Mouse (Mus musculus): ENCODE data around the gene March4.

Gene March4

DNA sequence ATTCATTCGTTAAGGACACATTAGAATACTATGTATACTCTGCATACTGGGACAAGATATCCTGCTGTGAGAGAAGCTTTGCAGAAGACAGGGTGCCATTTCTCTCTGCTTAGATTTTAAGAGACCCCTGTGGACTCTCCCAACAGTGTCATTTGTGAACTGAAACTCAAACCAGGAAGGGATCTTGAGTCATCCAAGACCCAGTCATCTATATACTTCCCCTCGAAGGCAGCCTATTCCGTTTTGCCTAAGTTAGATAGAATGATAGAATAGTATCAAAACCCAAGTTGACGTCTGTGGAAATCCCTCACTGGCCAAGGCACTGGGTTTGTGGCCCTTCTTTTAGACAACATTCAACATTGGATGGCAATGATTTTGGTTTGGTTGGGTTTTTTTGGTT is 7.5 kb downstream of the March4 start:
- DNase-seq = no peak

DNA sequence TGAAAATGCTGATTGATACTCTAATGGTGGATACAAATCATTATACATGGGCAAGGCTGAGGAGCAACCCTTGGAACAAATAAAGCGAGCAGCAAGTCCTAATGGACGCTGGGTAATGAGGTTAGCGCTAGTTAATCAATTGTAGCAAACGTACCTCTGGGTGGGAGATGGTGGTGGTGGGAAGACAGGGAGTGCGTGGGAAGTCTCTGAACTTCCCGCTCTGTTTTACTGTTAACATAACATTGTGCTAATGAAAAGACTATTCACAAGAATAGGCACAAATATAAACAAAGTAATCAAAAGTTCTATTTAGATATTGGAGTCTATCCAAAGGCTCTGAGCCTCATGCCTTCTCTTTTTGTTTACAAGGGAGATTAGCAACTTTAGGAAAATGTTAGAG is 13.1 kb downstream of the March4 start:
- no peak for DNase-seq

DNA sequence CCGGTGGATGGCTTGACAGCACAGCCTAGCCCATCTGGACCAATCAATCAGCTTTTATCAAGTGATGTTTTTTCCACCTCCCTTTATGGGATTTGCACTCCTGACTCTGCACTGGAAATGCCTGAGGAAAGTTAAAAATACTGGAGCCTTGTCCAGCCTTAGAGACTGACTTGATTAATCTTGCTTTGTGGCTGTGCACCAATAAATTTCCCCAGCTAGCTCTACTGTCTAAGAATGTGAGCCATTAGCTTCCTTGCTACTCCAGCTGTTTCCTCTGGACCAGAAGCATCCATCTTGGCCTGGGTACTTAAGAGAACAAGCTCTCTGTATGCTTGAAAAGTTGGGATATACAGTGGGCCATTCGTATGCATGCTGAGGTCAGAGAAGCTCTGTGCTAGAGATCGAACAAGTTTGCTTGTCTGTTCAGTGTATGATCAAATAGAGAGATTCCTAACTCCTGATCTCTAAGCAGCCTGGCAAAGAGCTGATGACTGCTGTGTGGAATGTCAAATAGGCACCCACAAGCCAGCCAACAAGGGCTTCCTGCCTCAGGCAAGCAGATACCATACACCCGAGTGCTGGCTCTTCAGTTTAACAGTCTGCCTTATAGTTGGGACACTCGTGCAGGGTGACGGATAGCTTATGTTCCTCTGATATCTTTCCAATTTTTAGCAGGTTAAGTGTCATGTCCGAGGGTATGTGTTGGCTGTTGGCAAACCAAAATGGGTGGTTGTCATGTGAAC is 25.8 kb downstream of the March4 start:
- DNase-seq = no peak

DNA sequence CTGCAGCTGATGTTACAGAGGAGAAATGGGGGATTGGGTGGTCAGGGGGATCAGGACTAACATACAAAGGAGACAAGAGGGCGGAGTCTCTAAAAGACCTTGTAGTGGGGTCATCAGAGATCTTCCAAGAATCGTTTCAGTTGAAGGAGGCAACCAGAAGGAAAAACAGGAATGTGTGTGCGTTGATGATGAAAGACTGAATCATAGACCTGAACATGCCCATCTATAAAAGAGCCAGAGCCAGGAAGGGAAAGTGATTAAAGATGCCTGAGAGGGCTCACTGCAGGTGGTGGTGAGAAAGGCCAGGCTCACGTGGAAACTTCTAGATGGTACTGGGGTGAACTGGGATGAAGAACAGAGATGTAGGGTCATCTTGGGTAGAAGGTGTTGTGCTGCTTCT is 27.2 kb downstream of the March4 start:
- no peak for DNase-seq

DNA sequence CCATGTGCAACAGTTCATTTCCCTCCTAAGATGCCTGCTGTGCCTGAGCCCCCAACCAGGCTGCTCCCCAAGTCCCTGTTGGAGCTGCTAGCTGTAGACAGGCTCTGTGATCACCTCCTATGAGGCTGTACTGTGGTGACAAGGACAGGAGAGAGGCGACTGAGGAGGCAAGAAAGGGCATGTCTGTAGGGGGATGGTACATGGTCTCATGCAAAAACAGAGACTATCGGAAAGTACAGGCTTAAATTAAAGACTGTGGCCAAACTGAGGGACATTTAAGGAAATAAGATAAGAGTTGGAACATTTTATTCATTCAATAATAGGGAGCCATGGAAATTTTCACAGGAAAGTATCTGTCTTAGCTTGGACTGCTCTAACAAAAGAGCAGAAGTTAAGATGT is 29.1 kb downstream of the March4 start:
- no peak for DNase-seq

DNA sequence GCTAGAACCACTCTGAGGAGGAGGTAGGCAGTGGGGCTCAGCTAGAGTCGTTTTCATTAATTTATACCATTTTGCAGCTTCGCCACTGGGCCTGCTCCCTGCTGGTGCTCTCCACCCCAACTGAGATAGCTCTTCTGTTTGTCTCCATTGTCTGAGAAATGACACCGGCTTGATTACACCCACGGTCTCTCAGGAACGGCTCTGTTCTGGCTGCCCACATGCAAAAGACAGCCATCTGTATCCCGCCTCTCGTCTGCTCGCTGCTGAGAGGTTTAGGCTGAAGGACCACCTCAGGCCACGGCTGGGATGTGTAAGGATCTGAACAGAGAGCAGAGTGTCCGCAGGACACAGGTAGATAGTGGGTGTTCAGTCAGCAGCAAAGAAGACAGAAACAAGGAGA is 30.5 kb downstream of the March4 start:
- no peak for DNase-seq

DNA sequence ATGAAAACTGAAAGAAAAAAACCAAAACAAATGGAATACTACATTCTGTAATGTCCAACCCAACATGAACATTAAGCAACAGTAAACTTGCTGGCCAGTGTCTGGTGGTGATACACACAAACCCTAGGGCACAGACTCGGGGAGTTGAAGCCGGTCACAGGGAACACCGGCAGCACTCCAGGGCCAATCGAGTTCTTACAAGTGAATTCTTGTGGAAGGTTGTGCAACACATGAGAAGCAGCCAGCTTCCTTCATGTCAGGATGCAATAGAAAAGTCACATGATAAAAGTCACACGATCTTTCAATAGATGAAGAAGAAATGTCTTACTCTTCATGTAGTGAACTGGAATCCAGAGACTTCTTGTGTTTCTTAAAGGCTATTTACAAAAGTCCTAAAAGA is 39.1 kb downstream of the March4 start:
- DNase-seq = no peak

DNA sequence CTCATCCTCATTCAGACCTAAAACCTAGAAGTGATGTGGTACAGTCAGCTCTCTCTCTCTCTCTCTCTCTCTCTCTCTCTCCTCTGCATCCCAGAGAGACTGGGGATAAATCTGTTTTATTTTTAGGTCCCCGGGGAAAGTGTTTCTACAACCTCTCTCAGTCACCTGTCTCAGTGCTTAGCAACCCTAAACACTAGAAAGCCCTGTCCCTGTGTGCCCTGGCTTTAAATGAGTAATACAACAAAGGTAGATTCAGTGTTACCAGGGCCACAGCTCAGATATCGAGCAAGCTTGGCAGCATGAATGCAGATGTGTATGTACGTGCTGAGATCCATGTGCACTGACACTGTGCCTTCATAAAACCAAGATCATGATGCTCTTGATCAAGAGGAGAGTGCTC is 43.3 kb downstream of the March4 start:
- DNase-seq = no peak

DNA sequence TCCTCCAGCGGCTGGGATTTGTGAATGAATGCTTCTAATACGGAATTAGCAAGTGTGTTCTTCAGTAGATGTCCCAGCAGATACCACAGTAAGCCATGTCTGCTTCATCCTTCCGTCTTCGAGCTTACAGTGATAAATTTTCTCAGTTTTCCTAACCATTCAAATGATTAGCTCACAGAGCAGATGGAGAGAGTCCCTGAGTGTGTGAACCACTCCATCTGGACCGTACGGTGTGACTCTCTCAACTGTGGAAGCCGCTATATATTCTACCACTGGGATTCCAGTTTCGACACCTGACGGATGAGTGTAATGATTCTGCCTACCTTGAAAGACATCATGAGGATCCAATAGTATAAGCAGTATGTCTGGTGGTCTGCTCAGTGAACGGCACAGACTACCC is 44.1 kb downstream of the March4 start:
- DNase-seq = no peak

DNA sequence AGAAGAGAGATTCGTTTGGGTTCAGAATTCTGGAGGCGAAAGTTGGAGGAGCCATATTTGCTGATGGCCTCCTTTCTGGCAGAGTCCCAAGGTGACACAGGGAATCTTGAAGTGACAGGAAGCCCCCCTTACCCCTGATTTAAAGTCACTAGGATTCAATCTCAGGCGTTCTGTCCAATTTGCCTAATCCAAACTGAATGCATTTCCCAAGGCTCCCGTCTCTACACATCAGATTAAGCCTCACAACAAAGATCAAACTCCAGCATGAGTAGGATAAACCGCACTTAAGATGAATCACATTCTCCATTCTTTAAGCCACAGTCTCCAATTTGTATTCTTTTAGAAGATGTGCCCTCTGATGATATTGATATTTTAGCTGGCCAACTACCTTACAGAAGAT is 45.4 kb downstream of the March4 start:
- no peak for DNase-seq

DNA sequence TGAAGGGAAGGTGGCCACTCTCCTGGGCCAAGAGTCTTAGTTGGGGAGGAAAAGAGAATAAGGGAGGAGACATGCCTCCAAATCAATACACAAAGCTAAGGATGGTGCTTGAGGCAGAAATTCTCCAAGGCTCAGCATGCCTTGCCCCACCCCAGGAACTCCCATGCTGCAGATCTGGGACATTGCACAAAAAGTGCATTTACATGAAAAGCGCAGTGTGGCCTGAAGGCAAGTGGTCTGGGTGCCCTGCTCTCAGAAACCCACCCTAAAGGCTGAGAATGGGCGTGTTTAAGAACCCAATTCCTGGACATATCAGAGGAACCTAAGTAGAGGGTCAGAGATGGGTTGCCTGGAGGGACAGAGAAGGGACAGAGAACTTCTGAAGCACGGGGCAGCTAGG is 45.9 kb downstream of the March4 start:
- no peak for DNase-seq

DNA sequence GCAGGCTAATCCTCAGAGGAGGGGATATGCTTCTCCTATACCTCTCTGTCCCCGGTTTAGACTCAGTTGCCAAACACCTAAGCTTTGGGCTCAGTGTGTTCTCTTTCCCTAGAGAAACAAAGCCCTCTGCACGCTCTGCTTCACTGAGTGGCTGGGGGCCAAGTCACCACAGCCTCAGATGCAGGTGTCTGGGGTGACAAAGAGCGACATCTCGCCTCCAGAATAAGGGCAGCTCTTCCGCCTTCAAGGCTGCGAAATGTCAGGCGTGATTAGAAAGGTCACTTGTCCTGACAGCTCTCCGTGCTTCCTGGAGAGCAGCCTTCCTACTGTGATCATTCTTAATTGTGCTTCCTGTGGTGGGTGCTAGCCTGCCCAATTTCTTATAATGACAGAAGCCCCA is 46.5 kb downstream of the March4 start:
- DNase-seq = no peak

DNA sequence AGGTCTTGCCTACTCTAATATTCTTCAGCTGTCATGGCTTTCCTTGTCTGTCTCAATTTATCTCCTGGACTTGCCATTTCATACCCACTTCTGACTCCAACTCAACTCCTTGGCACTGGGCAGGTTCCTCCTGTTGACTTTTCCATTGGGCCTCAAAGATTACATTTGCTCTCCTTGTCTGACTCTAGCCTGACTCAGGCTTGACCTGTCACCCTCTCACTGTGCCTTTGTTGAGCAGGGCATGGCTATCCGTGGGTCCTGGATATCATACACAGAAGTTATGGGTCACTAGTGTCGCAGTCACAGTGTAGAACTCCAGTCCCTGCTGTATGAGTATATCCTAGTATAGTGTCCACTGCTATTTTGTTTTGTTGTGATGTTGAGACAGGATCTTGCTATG is 60.1 kb downstream of the March4 start:
- DNase-seq = no peak

DNA sequence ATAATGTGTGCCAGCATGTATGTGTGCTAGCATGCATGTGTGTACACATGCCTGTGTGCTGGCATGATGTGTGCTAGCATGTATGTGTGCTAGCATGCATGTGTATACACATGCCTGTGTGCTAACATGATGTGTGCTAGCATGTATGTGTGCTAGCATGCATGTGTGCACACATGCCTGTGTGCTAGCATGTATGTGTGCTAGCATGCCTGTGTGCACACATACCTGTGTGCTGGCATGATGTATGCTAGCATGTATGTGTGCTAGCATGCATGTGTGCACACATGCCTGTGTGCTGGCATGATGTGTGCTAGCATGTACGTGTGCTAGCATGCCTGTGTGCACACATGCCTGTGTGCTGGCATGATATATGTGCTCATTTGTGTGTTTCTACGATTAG is 67.7 kb downstream of the March4 start:
- DNase-seq = no peak

DNA sequence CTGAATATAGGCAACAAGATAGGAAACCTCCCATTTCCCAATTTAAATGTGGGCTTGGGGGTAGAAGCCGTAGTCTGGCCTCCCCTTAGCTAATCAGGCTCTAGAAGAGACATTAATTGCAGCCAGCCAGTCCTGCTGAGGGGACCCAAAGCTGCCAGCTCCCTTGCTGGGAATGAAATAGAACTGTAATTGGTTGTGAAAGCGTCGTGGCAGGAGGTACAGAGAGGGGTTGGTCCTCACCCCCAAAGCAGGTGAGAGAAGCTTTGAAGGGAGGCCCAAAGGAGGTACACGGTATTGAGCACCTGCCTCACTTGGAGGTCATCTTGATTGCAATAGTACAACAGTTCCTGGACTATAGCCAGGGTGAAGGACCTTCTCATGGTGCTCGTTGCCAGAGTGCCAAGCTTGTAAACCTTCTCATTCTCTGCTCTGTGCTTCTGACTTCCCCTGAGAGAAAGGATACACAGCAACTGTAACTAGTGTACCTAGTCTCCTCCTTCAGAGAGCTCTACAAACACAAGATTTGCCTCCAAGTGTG is 68.2 kb downstream of the March4 start:
- peak; percentile 19 for DNase-seq

DNA sequence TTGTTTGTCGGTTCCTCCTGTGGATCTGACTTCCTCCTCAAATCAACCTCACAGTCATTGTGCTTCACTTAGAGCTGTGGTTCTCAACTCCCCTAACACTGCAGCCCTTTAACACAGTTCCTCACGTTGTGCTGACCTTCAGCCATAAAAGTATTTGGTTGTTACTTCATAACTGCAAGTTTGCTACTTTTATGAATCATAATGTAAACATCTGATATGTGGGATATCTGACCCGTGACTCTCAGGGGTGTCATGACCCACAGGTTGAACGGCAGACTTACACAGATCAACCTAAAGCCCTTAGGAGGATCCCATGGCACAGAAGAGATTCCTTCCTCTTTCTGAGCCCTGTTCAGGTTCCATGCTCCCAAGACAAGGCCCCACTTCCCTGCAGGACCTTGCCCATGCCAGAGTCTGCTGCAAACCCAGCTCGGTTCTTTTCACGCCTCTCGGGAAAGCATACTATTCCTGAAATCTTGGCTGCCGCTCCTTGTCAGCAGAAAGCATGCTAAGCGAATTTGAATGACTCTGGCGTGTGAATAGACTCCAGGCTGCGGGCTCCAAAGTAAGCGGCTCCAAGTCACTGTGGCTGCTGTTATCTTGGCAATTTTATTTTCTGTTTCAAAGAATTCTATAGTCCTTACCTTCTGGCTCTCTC is 71.7 kb downstream of the March4 start:
- no peak for DNase-seq

DNA sequence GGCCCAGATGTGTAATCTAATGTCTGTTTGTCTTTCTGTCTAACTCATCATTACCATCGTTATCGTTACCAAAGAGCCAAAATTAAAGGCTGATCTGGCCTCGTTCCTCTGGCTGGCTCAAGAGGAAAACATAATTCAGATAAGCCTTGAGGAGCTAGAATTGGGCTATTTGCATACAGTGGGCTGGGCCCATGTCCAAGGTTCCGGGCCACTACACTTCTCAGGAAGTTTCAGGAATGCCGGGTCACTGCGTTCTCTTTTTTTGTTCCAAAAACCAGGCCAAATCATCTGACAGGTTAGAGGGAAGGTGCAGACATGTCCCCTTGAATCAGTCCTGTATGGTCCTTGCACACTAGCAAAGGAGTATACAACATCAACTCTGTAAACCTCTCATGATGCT is 74.2 kb downstream of the March4 start:
- no peak for DNase-seq

DNA sequence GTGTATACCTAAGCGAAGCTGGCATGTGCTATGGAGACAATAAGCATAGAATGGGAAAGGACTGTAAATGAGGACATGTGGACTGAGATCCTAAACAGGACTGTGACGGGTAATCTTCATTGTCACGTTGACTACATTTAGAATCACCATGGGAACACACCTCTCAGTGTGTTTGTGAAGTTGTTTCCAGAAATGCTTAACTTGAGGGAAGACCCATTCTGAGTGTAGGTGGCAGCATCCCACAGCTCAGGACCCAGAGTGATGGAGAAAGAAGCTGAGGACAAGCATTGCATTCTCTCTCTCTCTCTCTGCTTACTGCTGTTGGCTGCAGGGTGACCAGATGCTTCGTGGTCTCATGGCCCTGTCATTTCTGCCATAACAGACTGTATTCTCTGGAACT is 79.1 kb downstream of the March4 start:
- DNase-seq = no peak

DNA sequence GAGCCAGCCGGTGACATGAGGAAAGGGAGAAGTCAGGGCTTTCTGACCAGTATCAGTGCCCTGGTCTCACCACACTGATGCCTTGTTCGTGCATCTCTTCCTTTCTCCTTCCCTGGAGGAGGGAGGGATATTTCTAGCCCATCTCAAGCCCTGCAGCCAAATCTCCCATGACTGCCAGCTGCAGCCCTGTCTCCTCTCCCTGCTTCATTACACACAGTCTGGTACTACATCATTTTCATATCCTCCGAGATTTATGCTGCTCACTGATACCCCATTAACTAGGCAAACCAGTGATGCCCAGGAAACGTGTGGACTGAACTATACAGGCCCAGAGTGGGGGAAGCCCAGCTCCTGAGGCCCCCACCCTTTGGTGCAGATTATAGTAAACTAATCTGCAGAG is 80.8 kb downstream of the March4 start:
- peak; percentile 10 for DNase-seq

DNA sequence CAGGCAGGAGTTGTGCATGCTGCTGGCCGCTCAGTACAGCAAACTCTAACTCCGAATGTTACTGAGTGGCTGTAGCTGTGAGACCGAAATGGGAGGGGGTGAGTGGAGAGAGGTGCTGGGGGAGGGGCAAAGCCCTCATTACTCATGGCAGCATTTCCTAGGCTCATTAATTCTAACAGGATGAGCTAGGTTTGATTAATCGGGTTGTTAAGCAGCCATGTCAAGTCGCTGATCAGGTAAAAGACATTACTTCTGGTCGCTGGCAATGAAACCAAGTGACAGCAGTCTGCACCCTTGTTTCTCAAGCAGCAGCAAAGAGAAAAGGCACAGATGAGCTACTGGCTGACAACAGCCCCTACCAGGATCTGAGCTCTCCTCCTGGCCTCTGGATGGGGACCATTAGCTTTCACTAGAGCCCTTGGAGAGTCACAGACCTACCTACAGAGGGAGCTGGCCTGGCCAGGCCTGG is 82.0 kb downstream of the March4 start:
- DNase-seq = no peak

DNA sequence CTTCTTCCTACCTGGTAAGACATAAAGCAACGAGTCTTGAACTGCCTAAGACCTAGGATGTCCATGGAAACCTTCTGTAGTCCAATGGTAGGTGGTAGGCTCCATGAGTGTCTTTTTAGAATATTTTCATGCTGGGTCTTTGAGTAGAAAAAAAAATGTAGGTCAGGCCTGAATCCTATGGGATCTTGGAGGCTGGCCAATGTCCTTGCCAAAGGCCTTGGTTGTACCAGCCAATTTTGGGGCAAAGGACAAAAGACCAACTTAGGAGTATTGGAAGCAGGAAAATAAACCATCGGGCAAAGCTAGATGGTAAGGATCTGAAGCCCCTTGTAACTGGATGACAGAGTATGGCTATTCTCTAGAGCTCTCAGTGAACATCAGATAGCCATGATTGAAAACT is 83.9 kb downstream of the March4 start:
- peak; percentile 14 for DNase-seq

DNA sequence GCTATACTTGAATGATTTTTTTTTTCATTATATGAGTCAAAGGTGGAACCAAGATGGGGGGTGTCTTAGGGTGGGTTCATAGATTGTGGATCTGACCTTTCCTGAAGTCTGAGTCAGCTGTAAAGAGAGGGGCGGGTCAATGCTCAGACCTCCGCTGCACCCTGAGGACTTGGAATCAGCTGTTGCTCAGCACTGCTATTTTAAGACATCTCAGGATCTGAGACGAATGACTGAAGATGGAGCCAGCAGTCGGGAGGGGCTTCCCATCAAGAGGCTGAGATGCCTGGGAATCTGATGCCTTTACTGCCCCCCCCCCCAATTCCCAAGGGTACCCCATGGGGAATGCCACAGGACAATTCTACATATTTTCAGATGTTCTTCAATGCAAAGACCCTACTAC is 85.9 kb downstream of the March4 start:
- DNase-seq = no peak

DNA sequence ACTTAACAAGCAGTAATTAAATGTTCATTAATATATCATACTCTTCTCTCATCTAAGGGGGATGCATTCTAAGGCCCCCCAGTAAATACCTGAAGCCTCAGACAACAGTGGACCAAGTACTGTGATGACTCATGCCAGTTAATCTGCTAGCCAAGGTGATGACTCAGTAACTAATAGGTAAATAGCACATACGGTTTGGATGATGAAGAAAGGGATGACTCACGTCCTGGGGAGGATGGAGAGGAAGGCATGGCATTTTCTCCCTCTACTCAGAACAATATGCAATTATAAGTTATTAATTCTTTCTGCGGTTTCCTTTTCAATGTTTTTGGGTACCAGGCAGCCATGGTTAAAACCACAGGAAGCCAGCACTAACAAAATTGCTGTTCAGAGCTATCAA is 87.0 kb downstream of the March4 start:
- no peak for DNase-seq

DNA sequence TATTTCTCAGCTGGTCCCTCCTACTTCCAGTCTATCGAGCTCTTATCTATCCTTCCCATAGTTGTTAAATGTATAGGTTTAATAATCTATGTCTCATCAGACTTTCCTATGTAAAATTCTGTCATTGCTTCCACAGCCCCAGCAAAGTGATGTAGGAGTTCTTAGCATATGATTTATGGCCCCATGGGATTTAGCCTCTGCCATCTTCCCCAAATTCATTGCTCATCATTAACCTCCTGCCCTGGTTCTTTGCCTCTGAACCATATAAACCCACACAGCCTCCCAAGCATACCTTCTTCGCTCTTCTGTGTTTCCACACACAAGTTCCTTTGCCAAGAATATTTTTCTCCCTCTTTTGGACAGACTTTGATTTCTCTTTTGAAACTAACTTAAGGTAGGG is 94.0 kb downstream of the March4 start:
- no peak for DNase-seq

DNA sequence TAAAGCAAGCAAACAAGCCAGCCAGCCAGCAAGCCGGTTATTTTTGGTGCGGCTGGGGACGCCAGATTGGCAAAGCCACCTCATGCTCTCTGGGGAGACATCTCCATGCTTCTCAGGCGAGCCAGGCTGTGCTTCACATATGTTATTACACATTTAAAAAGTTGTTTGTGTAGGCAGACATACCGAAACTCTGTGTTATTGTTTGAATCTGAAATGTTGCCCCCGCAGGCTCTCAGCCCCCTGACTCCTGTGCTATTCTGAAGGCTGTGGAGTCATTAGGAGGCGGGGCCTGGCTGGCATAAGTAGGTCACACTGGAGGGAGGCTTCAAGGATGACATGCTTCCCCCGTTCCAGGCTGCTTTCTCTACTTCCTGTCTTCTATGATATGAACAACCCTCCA is 97.6 kb downstream of the March4 start:
- DNase-seq = peak; percentile 53

All from cerebellum, adult 11-12 months (tissue).